Mouse (Mus musculus) intestine, embryonic 14.5 days (tissue): ENCODE results near the gene Rab15. TPM values are rescaled to one million over a fixed set of nuclear protein-coding genes. Genes with fewer than 3 reads are reported as not detected.
A peak's percentile ranks its signal among the peaks of the same experiment; 100 is the strongest.

Experiments used
- ATAC-seq: fragments of 200-750 bp; cut with Nextera tagmentation; replicated peaks from 2 replicates; pipeline ENCODE4 v1.8.0; 2017; ENCODE audit warnings: low read depth, moderate number of reproducible peaks, moderate TSS enrichment, moderate library complexity; ENCODE audit not compliant: low FRiP score, low TSS enrichment
- DNase-seq: peaks from one replicate; pipeline ENCODE4 v3.0.0-alpha.2; 2018; ENCODE audit warnings: low spot score
- H3K27ac ChIP-seq: fragments of 300-500 bp; sonication (generic); 2 replicates; pipeline ENCODE4 v1.5.1; 2014; ENCODE audit warnings: low read depth, mild to moderate bottlenecking, control low read depth
- H3K27me3 ChIP-seq: fragments of 300-500 bp; sonication (generic); replicated peaks from 2 replicates; pipeline ENCODE4 v1.6.1; 2014; ENCODE audit warnings: low read length, control low read depth; ENCODE audit not compliant: control insufficient read depth, insufficient read depth
- H3K36me3 ChIP-seq: fragments of 300-500 bp; sonication (generic); 2 replicates; pipeline ENCODE4 v1.6.1; 2014; ENCODE audit warnings: low read length, control low read depth; ENCODE audit not compliant: control insufficient read depth, insufficient read depth
- H3K4me1 ChIP-seq: fragments of 300-500 bp; sonication (generic); replicated peaks from 2 replicates; pipeline ENCODE4 v1.6.1; 2014; ENCODE audit warnings: low read length, control low read depth, mixed read lengths; ENCODE audit not compliant: control insufficient read depth, insufficient read depth
- H3K4me2 ChIP-seq: fragments of 300-500 bp; sonication (generic); 2 replicates; pipeline ENCODE4 v1.6.1; 2014; ENCODE audit warnings: low read length
- H3K4me3 ChIP-seq: fragments of 300-500 bp; sonication (generic); 2 replicates; pipeline ENCODE4 v1.5.1; 2014; ENCODE audit warnings: low read depth, low read length, control low read depth, mixed read lengths
- H3K9ac ChIP-seq: fragments of 300-500 bp; sonication (generic); 2 replicates; pipeline ENCODE4 v1.6.1; 2014; ENCODE audit warnings: mild to moderate bottlenecking, low read length
- H3K9me3 ChIP-seq: fragments of 300-500 bp; sonication (generic); 2 replicates; pipeline ENCODE4 v1.6.1; 2016; ENCODE audit warnings: low read length, control low read depth; ENCODE audit not compliant: control insufficient read depth
- WGBS: fragments of 180-500 bp; shearing (Covaris S2); extraction: QIAGEN DNeasy Blood & Tissue Kit; methylation state at CpG from one replicate; pipeline ENCODE4 v1.1.7; 2014; 5-methylcytosine and 5-hydroxymethylcytosine counted together
- polyA plus RNA-seq: library from polyadenylated mRNA; unstranded; fragments of >200 nt; fragmentation: Nextera tagmentation; extraction: Ambion mirVana; gene quantifications from 2 replicates; pipeline ENCODE4 v1.2.1, GENCODE M21; 2014

The Rab15 gene
- polyA plus RNA-seq, 1 experiment from 2014 or later = 23.3 TPM

DNA sequence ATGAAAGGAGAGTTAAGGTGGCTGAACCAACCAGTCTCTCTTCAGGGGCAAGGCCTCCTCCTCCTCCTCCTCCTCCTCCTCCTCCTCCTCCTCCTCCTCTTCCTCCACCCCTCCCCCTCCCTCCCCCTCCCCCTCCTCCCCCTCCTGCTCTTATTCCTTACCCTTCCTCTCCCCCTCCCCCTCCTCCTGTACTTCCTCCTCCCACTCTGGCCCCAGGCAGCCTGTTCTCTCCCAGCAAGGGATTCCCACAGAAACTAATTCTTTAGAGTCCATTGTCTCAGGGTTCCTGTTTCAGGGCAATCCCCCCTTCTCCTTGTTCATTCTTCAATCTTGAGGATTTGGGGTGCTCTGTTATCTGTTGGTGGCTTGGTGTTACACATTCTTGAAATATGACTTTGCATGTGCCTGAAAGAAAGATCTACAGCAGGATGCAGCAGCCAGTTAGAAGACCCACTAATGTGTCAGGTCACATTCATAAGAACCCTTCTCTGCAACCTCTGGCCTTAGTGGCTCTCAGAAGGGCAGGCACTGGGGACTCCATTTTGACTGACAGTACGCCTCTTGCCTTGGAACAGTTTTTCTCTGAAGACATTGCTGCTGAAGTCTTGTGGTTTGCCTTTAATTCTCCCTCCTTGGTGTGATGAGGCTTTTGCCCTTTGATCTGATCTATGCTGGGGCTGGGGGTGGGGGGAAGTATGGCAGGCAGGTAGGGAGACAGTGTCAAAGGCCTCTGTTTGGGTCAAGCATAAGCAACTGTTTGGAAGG lies 30.9 kb upstream of the Rab15 start:
- Histone ChIP-seq H3K4me1 (peaks cover 4% of the 10 kb centered on the region; the same call in 1 of the 2 replicates), H3K27ac (no peak overlapping the region), H3K4me3 (no peak overlapping the region), H3K4me2 (no peak overlapping the region), H3K9ac (no peak overlapping the region), H3K9me3 (no peaks in the 10 kb centered on the region), H3K36me3 (no peaks in the 10 kb centered on the region), H3K27me3 (no peaks in the 10 kb centered on the region)
- ATAC-seq (no peak), DNase-seq (no peak)
- 93% methylated on average over 1 of the region's 1 CpGs for WGBS

DNA sequence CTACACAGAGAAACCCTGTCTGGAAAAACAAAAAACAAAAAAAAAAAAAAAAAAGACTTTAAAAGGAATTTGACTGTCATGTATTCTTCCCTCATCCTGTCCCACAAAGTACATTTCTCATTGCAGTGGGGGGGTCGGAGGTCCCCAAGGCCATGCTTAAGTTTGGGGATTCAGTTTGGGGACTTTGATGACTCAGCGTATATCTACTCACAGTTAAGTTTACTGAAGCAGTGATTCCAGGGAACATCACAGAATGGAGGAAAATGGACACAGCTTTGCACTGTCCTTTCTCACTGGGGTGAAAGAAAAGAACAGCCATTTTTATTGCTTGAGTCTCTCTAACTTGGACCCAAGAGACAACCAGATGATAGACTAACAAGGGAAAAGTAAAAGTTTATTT lies 29.7 kb upstream of the Rab15 start:
- DNase-seq (no peak), ATAC-seq (no peak)
- H3K4me2 ChIP-seq = no peak overlapping the region
- H3K27ac ChIP-seq = no peak overlapping the region
- WGBS = 90% methylated on average over 2 of the region's 2 CpGs
- H3K9ac ChIP-seq = no peak overlapping the region
- H3K9me3 ChIP-seq = no peaks in the 10 kb centered on the region
- H3K4me3 ChIP-seq = no peak overlapping the region
- no peaks in the 10 kb centered on the region for H3K27me3 ChIP-seq
- peaks cover 4% of the 10 kb centered on the region; the same call in 1 of the 2 replicates for H3K4me1 ChIP-seq
- no peaks in the 10 kb centered on the region for H3K36me3 ChIP-seq

- ATAC-seq (no peak), DNase-seq (no peak)
- Histone ChIP-seq H3K27me3 (no peaks in the 10 kb centered on the region), H3K36me3 (peaks cover 7% of the 10 kb centered on the region; the same call in 1 of the 2 replicates), H3K9ac (no peak overlapping the region), H3K9me3 (no peaks in the 10 kb centered on the region), H3K4me2 (no peak overlapping the region), H3K4me1 (no peaks in the 10 kb centered on the region), H3K4me3 (no peak overlapping the region), H3K27ac (no peak overlapping the region)
- WGBS = 88% methylated on average over 15 of the region's 15 CpGs
Observed at GRCm38 (mm10) chr12:76844346-76845061, 21.8 kb upstream of the Rab15 start.

DNA sequence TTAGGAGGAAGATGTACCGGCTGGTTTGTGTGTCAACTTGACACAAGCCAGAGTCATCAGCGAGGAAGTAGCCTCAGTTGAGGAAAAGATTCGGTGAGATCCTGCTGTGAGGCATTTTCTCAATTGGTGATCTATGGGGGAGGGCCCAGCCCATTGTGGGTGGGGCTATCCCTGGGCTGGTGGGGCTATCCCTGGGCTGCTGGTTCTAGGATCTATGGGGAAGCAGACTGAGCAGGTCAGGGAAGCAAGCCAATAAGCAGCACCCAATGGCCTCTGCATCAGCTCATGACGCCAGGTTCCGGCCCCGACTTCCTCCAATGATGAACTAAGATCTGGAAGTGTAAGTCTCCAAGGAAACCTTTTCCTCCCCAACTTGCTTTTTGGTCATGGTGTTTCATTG lies 17.4 kb upstream of the Rab15 start:
- DNase-seq (no peak), ATAC-seq (no peak)
- H3K9me3 ChIP-seq = no peaks in the 10 kb centered on the region
- H3K36me3 ChIP-seq = peaks cover 7% of the 10 kb centered on the region; the same call in 1 of the 2 replicates
- no peak overlapping the region for H3K4me2 ChIP-seq
- H3K4me3 ChIP-seq = no peak overlapping the region
- H3K27me3 ChIP-seq = no peaks in the 10 kb centered on the region
- no peak overlapping the region for H3K27ac ChIP-seq
- 62% methylated on average over 6 of the region's 6 CpGs for WGBS
- H3K4me1 ChIP-seq = peaks cover 10% of the 10 kb centered on the region; the same call in 1 of the 2 replicates
- no peak overlapping the region for H3K9ac ChIP-seq

- no peak overlapping the region for H3K4me2 ChIP-seq
- no peaks in the 10 kb centered on the region for H3K9me3 ChIP-seq
- no peaks in the 10 kb centered on the region for H3K27me3 ChIP-seq
- peaks cover 7% of the 10 kb centered on the region; the same call in 1 of the 2 replicates for H3K36me3 ChIP-seq
- no peak overlapping the region for H3K4me3 ChIP-seq
- no peak overlapping the region for H3K27ac ChIP-seq
- DNase-seq (no peak), ATAC-seq (no peak)
- H3K4me1 ChIP-seq = peaks cover 10% of the 10 kb centered on the region; the same call in 1 of the 2 replicates
- WGBS = 87% methylated on average over 4 of the region's 4 CpGs
- no peak overlapping the region for H3K9ac ChIP-seq
Observed at GRCm38 (mm10) chr12:76839298-76839697, 16.6 kb upstream of the Rab15 start.

DNA sequence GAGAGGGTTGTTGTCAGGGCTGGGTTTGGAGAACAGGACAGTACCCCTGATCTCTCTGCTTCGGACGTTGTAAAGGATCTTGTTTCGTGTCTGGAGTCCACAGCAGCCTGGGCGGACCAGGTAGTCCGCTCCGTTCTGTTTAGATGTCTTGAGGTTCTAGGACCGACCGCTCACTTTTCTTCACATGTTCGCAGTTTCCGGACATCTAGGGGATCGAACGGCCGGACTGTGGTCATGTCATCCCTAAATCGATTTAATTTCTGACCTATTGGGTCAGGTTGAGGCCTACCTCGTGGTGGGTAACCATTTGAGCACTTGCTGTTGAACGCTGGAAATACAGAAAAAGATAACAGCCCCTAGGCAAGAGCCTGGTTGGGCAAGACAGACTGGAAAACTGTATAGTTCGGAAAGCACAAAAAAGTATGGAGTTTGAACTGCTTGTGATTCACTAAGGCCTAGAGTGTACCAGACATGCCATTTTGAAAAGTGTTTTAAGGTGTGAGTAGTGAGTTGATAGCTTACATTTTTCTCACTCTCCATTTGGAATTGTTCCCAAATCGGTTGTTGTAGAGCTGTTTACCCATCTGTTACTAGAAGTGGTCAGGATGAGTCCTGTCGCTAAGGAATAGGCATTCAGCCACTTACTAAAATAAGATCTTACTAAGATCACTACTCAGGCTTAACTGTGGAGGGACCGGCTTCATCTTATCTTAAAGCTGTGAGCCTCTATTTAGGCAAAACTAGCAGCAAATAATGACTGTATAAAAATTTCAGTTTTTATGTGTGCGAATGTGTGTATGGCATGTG lies 15.3 kb upstream of the Rab15 start:
- Histone ChIP-seq H3K27ac (no peak overlapping the region), H3K27me3 (no peaks in the 10 kb centered on the region), H3K4me2 (peak overlapping the region; percentile 72), H3K9me3 (no peaks in the 10 kb centered on the region), H3K4me3 (peak overlapping the region; percentile 83), H3K9ac (peak overlapping the region; percentile 72), H3K4me1 (peaks cover 10% of the 10 kb centered on the region; the same call in 1 of the 2 replicates), H3K36me3 (peaks cover 4% of the 10 kb centered on the region; the same call in 1 of the 2 replicates)
- no peak for DNase-seq
- 12% methylated on average over 21 of the region's 21 CpGs for WGBS
- ATAC-seq = peak; percentile 15

GRCm38 (mm10) chr12:76837101-76837843 lies 14.6 kb upstream of the Rab15 start:
- peak overlapping the region; percentile 72 for H3K4me2 ChIP-seq
- H3K27ac ChIP-seq = no peak overlapping the region
- H3K36me3 ChIP-seq = no peaks in the 10 kb centered on the region
- ATAC-seq (peak; percentile 99), DNase-seq (peak; percentile 99)
- peak overlapping the region; percentile 83 for H3K4me3 ChIP-seq
- peak overlapping the region; percentile 72 for H3K9ac ChIP-seq
- H3K9me3 ChIP-seq = no peaks in the 10 kb centered on the region
- WGBS = under 1% methylated on average over 43 of the region's 43 CpGs
- peaks cover 10% of the 10 kb centered on the region; the same call in 1 of the 2 replicates for H3K4me1 ChIP-seq
- H3K27me3 ChIP-seq = no peaks in the 10 kb centered on the region

DNA sequence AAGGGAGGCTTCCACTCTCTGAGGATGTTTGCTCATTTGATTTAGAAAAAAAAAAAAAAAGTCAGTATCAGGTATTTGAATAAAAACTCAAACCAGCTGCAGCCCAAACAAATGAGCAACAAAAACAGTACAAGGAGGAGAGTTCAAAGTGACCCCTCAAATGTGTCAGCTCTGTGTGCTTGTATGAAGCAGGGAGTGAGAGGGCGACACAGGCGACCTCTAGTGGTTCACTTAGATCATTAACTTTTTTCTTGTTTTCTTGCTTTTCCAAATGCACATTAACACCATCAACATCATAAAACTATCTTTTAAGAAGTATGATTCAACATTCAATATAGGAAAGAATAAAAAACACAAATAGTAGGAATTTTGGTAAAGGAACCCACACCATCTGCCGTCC lies 10.0 kb upstream of the Rab15 start:
- no peak for ATAC-seq
- DNase-seq = no peak
- Histone ChIP-seq H3K9me3 (no peaks in the 10 kb centered on the region), H3K4me1 (no peaks in the 10 kb centered on the region), H3K27me3 (no peaks in the 10 kb centered on the region), H3K27ac (no peak overlapping the region), H3K4me2 (no peak overlapping the region), H3K36me3 (no peaks in the 10 kb centered on the region), H3K4me3 (no peak overlapping the region), H3K9ac (no peak overlapping the region)
- 6% methylated on average over 3 of the region's 3 CpGs for WGBS
